Mouse (Mus musculus) hindbrain, embryonic 11.5 days (tissue): ENCODE measurements around the gene Mgat1. TPM values are rescaled to one million over a fixed set of nuclear protein-coding genes. Genes with fewer than 3 reads are reported as not detected.
"Not testable (repeated sequence)": the region's sequence is repeated elsewhere in the genome, so short reads cannot be mapped to it uniquely, and the experiment has no call there.

Experiments used
- ATAC-seq: fragments of 200-750 bp; cut with Nextera tagmentation; 2 replicates; pipeline ENCODE4 v1.8.0; 2017; ENCODE audit warnings: mild to moderate bottlenecking, moderate TSS enrichment, moderate library complexity; ENCODE audit not compliant: low FRiP score
- DNase-seq: peaks from one replicate; pipeline ENCODE4 v3.0.0-alpha.2; 2015; ENCODE audit warnings: low spot score
- H3K27ac ChIP-seq: fragments of 300-500 bp; sonication (generic); 2 replicates; pipeline ENCODE4 v1.5.1; 2014; ENCODE audit warnings: mild to moderate bottlenecking, low read depth, low read length
- H3K27me3 ChIP-seq: fragments of 300-500 bp; sonication (generic); 2 replicates; pipeline ENCODE4 v1.6.1; 2014; ENCODE audit warnings: mild to moderate bottlenecking, low read length, moderate library complexity, mixed read lengths; ENCODE audit not compliant: control insufficient read depth, insufficient read depth
- H3K36me3 ChIP-seq: fragments of 300-500 bp; sonication (generic); 2 replicates; pipeline ENCODE4 v1.6.1; 2014; ENCODE audit warnings: mild to moderate bottlenecking, low read length, moderate library complexity, mixed read lengths; ENCODE audit not compliant: control insufficient read depth, insufficient read depth
- H3K4me1 ChIP-seq: fragments of 300-500 bp; sonication (generic); replicated peaks from 2 replicates; pipeline ENCODE4 v1.6.1; 2014; ENCODE audit warnings: low read length, mixed read lengths; ENCODE audit not compliant: control insufficient read depth, insufficient read depth
- H3K4me2 ChIP-seq: fragments of 300-500 bp; sonication (generic); replicated peaks from 2 replicates; pipeline ENCODE4 v1.6.1; 2014; ENCODE audit warnings: mild to moderate bottlenecking, low read depth, low read length
- H3K4me3 ChIP-seq: fragments of 300-500 bp; sonication (generic); 2 replicates; pipeline ENCODE4 v1.5.1; 2014; ENCODE audit warnings: low read depth, low read length
- H3K9ac ChIP-seq: fragments of 300-500 bp; sonication (generic); 2 replicates; pipeline ENCODE4 v1.6.1; 2014; ENCODE audit warnings: low read depth, low read length
- H3K9me3 ChIP-seq: fragments of 300-500 bp; sonication (generic); 2 replicates; pipeline ENCODE4 v1.6.1; 2016; ENCODE audit warnings: low read length; ENCODE audit not compliant: control insufficient read depth
- WGBS: fragments of 180-500 bp; shearing (Covaris S2); extraction: QIAGEN DNeasy Blood & Tissue Kit; methylation state at CpG from one replicate; pipeline ENCODE4 v1.1.7; 2014; 5-methylcytosine and 5-hydroxymethylcytosine counted together
- polyA plus RNA-seq: library from polyadenylated mRNA; unstranded; fragments of >200 nt; fragmentation: Nextera tagmentation; extraction: Ambion mirVana; gene quantifications from 2 replicates; pipeline ENCODE4 v1.2.1, GENCODE M21; 2014

The Mgat1 gene
- polyA plus RNA-seq, 1 experiment from 2014 or later: 28.7 TPM

- WGBS: 85% methylated on average over 3 of the region's 3 CpGs
- no peak for DNase-seq
- Histone ChIP-seq H3K9ac (no peak within 1 kb of the TSS), H3K4me1 (no peaks in the 10 kb centered on the region), H3K27me3 (no peaks in the 10 kb centered on the region), H3K4me3 (no peak within 1 kb of the TSS), H3K36me3 (no peaks in the 10 kb centered on the region), H3K4me2 (no peak within 1 kb of the TSS), H3K27ac (no peak within 1 kb of the TSS), H3K9me3 (no peaks in the 10 kb centered on the region)
- ATAC-seq: no peak
Observed at GRCm38 (mm10) chr11:49278222-49278621, 34.2 kb downstream of the Mgat1 start, which contains the start of gene Olfr1393. TSS of gene Olfr1393 (plus strand) at chr11:49278304.

- not testable (repeated sequence) for H3K9ac ChIP-seq, DNase-seq, H3K36me3 ChIP-seq, H3K4me1 ChIP-seq, H3K27ac ChIP-seq, H3K4me3 ChIP-seq, ATAC-seq, H3K4me2 ChIP-seq, H3K9me3 ChIP-seq, H3K27me3 ChIP-seq
- 67% methylated on average over 1 of the region's 1 CpGs for WGBS
Observed at GRCm38 (mm10) chr11:49284982-49285381, 41.0 kb downstream of the Mgat1 start, which contains the start of gene Olfr1392. TSS of gene Olfr1392 (plus strand) at chr11:49285282.

GRCm38 (mm10) chr11:49287251-49287650 lies 43.3 kb downstream of the Mgat1 start:
- DNase-seq (no peak), ATAC-seq (no peak)
- no peaks in the 10 kb centered on the region for H3K4me1 ChIP-seq
- H3K36me3 ChIP-seq: no peaks in the 10 kb centered on the region
- 88% methylated on average over 2 of the region's 2 CpGs for WGBS
- no peaks in the 10 kb centered on the region for H3K27me3 ChIP-seq
- no peaks in the 10 kb centered on the region for H3K9me3 ChIP-seq
- H3K4me2 ChIP-seq: no peak overlapping the region
- H3K4me3 ChIP-seq: no peak overlapping the region
- H3K27ac ChIP-seq: no peak overlapping the region
- no peak overlapping the region for H3K9ac ChIP-seq

GRCm38 (mm10) chr11:49292777-49293176 lies 48.8 kb downstream of the Mgat1 start:
- Histone ChIP-seq H3K4me3 (no peak overlapping the region), H3K9ac (no peak overlapping the region), H3K4me1 (no peaks in the 10 kb centered on the region), H3K36me3 (no peaks in the 10 kb centered on the region), H3K4me2 (no peak overlapping the region), H3K27me3 (no peaks in the 10 kb centered on the region), H3K9me3 (no peaks in the 10 kb centered on the region), H3K27ac (no peak overlapping the region)
- WGBS: 72% methylated on average over 3 of the region's 3 CpGs
- DNase-seq (no peak), ATAC-seq (no peak)

- no peak within 1 kb of the TSS for H3K4me3 ChIP-seq
- no peak for ATAC-seq
- H3K4me2 ChIP-seq: no peak within 1 kb of the TSS
- no peak for DNase-seq
- no peaks in the 10 kb centered on the region for H3K4me1 ChIP-seq
- H3K27ac ChIP-seq: no peak within 1 kb of the TSS
- H3K9ac ChIP-seq: no peak within 1 kb of the TSS
- H3K27me3 ChIP-seq: no peaks in the 10 kb centered on the region
- no peaks in the 10 kb centered on the region for H3K9me3 ChIP-seq
- no peaks in the 10 kb centered on the region for H3K36me3 ChIP-seq
Observed at GRCm38 (mm10) chr11:49304441-49304840, 60.5 kb downstream of the Mgat1 start, which contains the start of gene Olfr10. TSS of gene Olfr10 (plus strand) at chr11:49304741.

GRCm38 (mm10) chr11:49308547-49308946 lies 64.6 kb downstream of the Mgat1 start:
- not testable (repeated sequence) for H3K4me3 ChIP-seq, H3K9ac ChIP-seq, H3K4me2 ChIP-seq, H3K9me3 ChIP-seq, H3K27me3 ChIP-seq, ATAC-seq, H3K4me1 ChIP-seq, DNase-seq, H3K27ac ChIP-seq, H3K36me3 ChIP-seq
- WGBS: 94% methylated on average over 5 of the region's 5 CpGs

Other genes starting within 250 kb of the Mgat1 start
- gene 9930111J21Rik2, start 192.9 kb upstream of the Mgat1 start, polyA plus RNA-seq: 0.11 and 0.42 TPM in 2 replicates
- gene Tgtp2, start 180.0 kb upstream of the Mgat1 start, polyA plus RNA-seq: not detected in 2 replicates
- 0.20 and 0.71 TPM in 2 replicates for gene Ifi47, start 167.6 kb upstream of the Mgat1 start, polyA plus RNA-seq
- not detected in 2 replicates for gene Olfr1396, start 129.3 kb upstream of the Mgat1 start, polyA plus RNA-seq
- gene Olfr1395, start 101.9 kb upstream of the Mgat1 start, polyA plus RNA-seq: not detected in 2 replicates
- not detected in 2 replicates for gene Olfr1394, start 89.8 kb upstream of the Mgat1 start, polyA plus RNA-seq
- 0.10 TPM in 1 of 2 replicates, not detected in the other for gene Btnl9, start 57.0 kb upstream of the Mgat1 start, polyA plus RNA-seq
- gene Zfp62, start 40.9 kb upstream of the Mgat1 start, polyA plus RNA-seq: 59.0 and 63.2 TPM in 2 replicates
- gene Olfr1393, start 34.1 kb downstream of the Mgat1 start, polyA plus RNA-seq: not detected in 2 replicates
- gene Olfr1392, start 41.1 kb downstream of the Mgat1 start, polyA plus RNA-seq: not detected in 2 replicates
- not detected in 2 replicates for gene Olfr10, start 60.5 kb downstream of the Mgat1 start, polyA plus RNA-seq
- not detected in 2 replicates for gene Olfr1391, start 78.6 kb downstream of the Mgat1 start, polyA plus RNA-seq
- not detected in 2 replicates for gene Olfr1390, start 91.0 kb downstream of the Mgat1 start, polyA plus RNA-seq
- not detected in 2 replicates for gene Olfr1389, start 178.9 kb downstream of the Mgat1 start, polyA plus RNA-seq
- 0.07 TPM in 1 of 2 replicates, not detected in the other for gene Olfr1388, start 192.4 kb downstream of the Mgat1 start, polyA plus RNA-seq
- gene Olfr1387, start 211.2 kb downstream of the Mgat1 start, polyA plus RNA-seq: not detected in 2 replicates
- gene Olfr1386, start 220.9 kb downstream of the Mgat1 start, polyA plus RNA-seq: not detected in 2 replicates
- gene Olfr1385, start 244.9 kb downstream of the Mgat1 start, polyA plus RNA-seq: not detected in 2 replicates